Mouse (Mus musculus): ENCODE measurements at regions not wholly inside any gene's neighbourhood (a gene's known extent, or its start where the extent isn't known, plus 50 kb on each side); places are given as distances from the start of the nearest gene placed in this dataset.
A peak's percentile ranks its signal among the peaks of the same experiment; 100 is the strongest.

- DNase-seq: no peak
These were observed 58.5 kb upstream of the Top1 start for GRCm38 (mm10) chr2:160587015-160587835.

DNA sequence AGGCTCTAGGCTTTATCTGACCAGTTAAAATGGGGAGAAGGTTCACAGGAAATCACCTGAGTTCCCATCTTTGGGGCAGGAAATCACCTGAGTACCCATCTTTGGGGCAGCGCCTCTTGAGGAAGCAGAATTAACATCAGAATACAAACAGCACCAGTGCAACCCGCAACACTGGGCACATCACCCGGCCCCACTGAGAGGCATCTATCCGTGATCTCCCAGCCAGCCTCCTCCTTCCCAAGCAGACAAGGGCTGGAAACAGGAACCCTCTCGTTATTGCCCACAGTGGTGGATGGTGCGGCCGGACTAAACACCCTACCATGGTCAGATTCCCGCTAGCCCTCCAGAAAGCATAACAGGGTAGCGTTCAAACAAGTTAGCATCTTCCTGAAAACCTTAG is 57.3 kb upstream of the Top1 start:
- DNase-seq: no peak

- DNase-seq: no peak
These were observed 55.3 kb upstream of the Top1 start for GRCm38 (mm10) chr2:160590209-160590910.

DNA sequence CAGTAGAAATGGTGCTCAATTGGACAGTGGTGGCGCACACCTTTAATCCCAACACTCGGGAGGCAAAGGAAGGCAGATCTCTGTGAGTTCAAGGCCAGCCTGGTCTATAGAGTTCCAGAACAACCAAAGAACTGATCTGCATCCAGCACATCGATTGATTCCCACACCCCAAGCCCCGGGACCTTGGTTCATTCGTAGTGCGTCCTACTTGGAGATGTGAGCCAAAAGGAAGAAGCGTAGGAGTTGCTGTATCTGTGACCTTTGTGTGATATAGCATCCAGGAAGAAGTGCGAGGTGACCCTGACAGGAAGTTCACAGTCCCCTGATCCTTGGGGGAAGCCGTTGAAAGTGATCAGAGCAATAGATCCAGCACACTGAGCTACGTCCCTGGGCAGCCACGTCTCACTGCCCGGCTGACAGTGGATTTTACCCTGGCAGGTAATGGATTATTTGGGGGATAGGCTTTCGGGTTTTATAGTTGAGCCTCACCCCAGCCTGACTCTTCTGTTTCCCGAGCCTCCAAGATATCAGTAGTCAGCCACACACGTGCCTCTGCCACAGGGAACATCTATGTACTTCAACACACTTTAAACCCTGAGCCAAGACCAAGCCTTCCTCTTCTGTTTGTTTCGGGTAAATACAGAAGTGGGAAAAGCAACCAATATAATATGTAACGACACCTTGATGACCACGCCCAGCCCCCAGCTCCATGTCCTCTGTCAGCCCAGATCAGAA is 54.1 kb upstream of the Top1 start:
- DNase-seq: no peak

- DNase-seq: peak; percentile 38
These were observed 52.7 kb upstream of the Top1 start for GRCm38 (mm10) chr2:160593035-160593434.

Measured in cerebellum, adult 9-11 months (tissue).